Mouse (Mus musculus) midbrain, embryonic 12.5 days (tissue): ENCODE measurements at regions not wholly inside any gene's neighbourhood (a gene's known extent, or its start where the extent isn't known, plus 50 kb on each side); places are given as distances from the start of the nearest gene placed in this dataset.
"Not testable (repeated sequence)": the region's sequence is repeated elsewhere in the genome, so short reads cannot be mapped to it uniquely, and the experiment has no call there.

Source experiments
- ATAC-seq: fragments of 200-750 bp; cut with Nextera tagmentation; 2 replicates; pipeline ENCODE4 v1.8.0; 2017; ENCODE audit warnings: low read depth, moderate TSS enrichment, moderate library complexity; ENCODE audit not compliant: low FRiP score
- H3K27ac ChIP-seq: fragments of 300-500 bp; sonication (generic); replicated peaks from 2 replicates; pipeline ENCODE4 v1.5.1; 2016; ENCODE audit warnings: mild to moderate bottlenecking
- H3K27me3 ChIP-seq: fragments of 300-500 bp; sonication (generic); 2 replicates; pipeline ENCODE4 v1.6.1; 2016; ENCODE audit warnings: mild to moderate bottlenecking
- H3K36me3 ChIP-seq: fragments of 300-500 bp; sonication (generic); 2 replicates; pipeline ENCODE4 v1.6.1; 2016
- H3K4me1 ChIP-seq: fragments of 300-500 bp; sonication (generic); 2 replicates; pipeline ENCODE4 v1.6.1; 2016
- H3K4me2 ChIP-seq: fragments of 300-500 bp; sonication (generic); replicated peaks from 2 replicates; pipeline ENCODE4 v1.6.1; 2016; ENCODE audit warnings: mild to moderate bottlenecking, moderate library complexity
- H3K4me3 ChIP-seq: fragments of 300-500 bp; sonication (generic); 2 replicates; pipeline ENCODE4 v1.5.1; 2016; ENCODE audit warnings: mild to moderate bottlenecking
- H3K9ac ChIP-seq: fragments of 300-500 bp; sonication (generic); replicated peaks from 2 replicates; pipeline ENCODE4 v1.6.1; 2016; ENCODE audit warnings: mild to moderate bottlenecking, moderate library complexity
- H3K9me3 ChIP-seq: fragments of 300-500 bp; sonication (generic); 2 replicates; pipeline ENCODE4 v1.6.1; 2016; ENCODE audit warnings: mild to moderate bottlenecking
- WGBS: fragments of 180-500 bp; shearing (Covaris S2); methylation state at CpG from one replicate; pipeline ENCODE4 v1.1.7; 2016; 5-methylcytosine and 5-hydroxymethylcytosine counted together

DNA sequence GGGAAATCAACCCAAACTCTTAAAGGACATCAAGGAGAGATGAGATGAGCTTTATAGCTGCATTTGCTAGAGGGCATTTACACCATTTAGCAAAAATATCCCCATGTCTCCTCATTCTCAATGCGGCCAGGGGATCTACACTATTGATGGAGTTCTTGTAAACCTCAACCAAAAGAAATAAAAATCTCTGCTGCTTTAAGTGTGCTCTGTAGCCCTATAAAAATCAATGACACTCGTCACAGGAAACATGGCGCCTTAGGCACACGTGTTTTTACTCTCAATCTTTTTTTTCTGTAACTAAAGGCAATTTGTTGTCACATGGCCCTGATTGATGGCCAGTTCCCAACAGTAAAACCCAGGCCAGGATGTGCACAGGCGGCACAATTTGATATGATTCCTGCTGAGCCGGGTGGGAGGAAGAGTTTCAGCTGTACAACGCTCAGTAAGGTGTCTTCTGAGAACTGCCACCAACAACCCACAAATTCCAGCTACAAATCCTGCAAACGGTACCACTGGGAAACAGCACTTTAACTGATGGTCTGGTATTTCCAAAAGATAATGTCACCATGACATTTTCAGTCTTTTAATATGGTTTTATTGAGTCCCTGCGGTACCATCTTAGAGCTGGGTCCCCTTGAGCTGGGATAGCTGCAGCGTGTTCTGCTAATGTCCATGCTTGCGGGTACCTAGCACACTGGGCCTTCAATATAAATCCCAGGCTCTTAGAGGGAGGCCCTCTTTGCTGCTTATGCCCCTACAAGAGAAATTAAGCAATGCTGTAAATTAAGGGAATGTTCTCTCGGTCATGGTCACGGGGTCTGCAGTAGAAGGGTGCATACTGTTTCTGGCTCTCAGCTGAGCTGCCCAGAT is 78.8 kb downstream of the Tpbg start:
- no peaks in the 10 kb centered on the region for H3K36me3 ChIP-seq
- H3K9ac ChIP-seq: no peak overlapping the region
- no peaks in the 10 kb centered on the region for H3K4me1 ChIP-seq
- H3K4me2 ChIP-seq: no peak overlapping the region
- no peak for ATAC-seq
- no peak overlapping the region for H3K4me3 ChIP-seq
- WGBS: 89% methylated on average over 13 of the region's 13 CpGs
- H3K9me3 ChIP-seq: no peaks in the 10 kb centered on the region
- no peaks in the 10 kb centered on the region for H3K27me3 ChIP-seq
- no peak overlapping the region for H3K27ac ChIP-seq

DNA sequence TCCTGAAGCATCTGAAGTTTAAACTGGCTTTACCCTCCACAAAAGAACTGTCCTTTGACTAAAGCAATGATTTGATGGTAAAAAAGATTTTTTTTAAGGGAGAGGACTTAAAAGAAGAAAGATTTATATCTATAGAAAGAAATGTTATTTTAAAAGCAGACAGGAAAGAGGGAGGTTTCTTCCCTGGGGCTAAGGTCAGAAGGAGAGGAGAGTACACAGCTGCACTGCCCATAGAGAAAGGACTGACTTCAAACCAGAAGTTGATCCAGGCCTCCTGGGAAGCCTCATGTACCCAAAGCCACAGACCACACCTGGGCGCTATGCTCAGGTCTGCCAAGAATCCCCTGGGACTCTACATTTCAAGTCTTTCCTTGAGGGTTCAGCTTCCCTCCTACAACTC is 83.1 kb downstream of the Tpbg start:
- no peak for ATAC-seq
- WGBS: 76% methylated on average over 1 of the region's 1 CpGs
- H3K36me3 ChIP-seq: no peaks in the 10 kb centered on the region
- H3K9ac ChIP-seq: no peak overlapping the region
- no peak overlapping the region for H3K4me2 ChIP-seq
- no peaks in the 10 kb centered on the region for H3K4me1 ChIP-seq
- H3K27me3 ChIP-seq: no peaks in the 10 kb centered on the region
- no peaks in the 10 kb centered on the region for H3K9me3 ChIP-seq
- H3K27ac ChIP-seq: no peak overlapping the region
- no peak overlapping the region for H3K4me3 ChIP-seq

DNA sequence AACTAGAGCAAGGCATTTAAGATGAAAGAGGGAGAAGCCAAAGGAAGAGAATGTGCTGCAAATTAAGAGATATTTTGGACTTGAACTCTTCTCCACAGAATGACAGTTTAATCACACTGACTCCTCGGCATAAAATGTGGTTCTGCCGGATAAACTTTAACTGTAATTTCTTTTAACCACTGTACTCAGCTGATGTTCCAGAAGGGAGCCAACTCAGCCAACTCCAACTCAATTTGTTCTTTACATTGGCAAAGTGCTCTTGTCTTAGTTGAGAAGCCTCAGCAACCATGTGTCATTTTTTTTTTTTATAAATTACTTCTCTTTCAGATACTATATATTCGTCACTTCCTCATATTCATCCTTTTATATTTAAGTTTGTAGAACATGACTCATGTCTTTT is 90.0 kb downstream of the Tpbg start:
- 90% methylated on average over 3 of the region's 3 CpGs for WGBS

DNA sequence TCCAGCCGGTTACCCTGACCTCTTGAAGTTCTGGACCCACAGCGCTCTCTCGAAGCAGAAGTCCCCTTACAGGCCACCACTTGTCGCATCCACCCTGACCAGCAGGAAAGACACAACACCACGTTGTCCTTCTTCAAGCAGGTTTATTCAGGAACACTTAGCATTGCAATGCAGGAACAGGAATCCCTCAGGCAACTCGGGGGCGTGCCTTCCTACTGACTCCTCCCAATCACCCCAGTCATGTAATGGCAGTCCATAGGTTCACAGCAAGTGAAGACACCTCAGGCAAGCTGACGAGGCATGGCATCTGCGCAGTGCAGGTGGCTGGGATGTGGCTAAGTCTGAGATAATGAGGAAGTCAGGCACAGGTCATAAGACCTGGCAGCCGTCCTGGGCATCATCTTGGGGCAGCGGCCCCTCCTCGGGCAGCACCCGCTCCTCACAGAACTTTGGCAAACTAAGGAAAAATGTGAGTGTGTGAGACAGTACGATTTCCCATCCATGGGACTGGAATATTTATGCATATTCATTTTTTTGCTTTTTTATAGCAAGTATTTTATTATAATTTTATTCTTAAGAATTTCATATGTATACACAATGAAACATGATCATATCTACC is 101.0 kb downstream of the Tpbg start:
- 90% methylated on average over 14 of the region's 14 CpGs for WGBS
- not testable (repeated sequence) for H3K4me1 ChIP-seq, H3K9ac ChIP-seq, H3K9me3 ChIP-seq, H3K36me3 ChIP-seq, H3K4me2 ChIP-seq, H3K27me3 ChIP-seq, ATAC-seq, H3K4me3 ChIP-seq, H3K27ac ChIP-seq

More for the DNA sequence above, 90.0 kb downstream of the Tpbg start:
- H3K27ac ChIP-seq: no peak overlapping the region
- no peaks in the 10 kb centered on the region for H3K36me3 ChIP-seq
- no peaks in the 10 kb centered on the region for H3K9me3 ChIP-seq
- ATAC-seq: no peak
- no peak overlapping the region for H3K4me3 ChIP-seq
- H3K9ac ChIP-seq: no peak overlapping the region
- no peaks in the 10 kb centered on the region for H3K4me1 ChIP-seq
- no peaks in the 10 kb centered on the region for H3K27me3 ChIP-seq
- no peak overlapping the region for H3K4me2 ChIP-seq

DNA sequence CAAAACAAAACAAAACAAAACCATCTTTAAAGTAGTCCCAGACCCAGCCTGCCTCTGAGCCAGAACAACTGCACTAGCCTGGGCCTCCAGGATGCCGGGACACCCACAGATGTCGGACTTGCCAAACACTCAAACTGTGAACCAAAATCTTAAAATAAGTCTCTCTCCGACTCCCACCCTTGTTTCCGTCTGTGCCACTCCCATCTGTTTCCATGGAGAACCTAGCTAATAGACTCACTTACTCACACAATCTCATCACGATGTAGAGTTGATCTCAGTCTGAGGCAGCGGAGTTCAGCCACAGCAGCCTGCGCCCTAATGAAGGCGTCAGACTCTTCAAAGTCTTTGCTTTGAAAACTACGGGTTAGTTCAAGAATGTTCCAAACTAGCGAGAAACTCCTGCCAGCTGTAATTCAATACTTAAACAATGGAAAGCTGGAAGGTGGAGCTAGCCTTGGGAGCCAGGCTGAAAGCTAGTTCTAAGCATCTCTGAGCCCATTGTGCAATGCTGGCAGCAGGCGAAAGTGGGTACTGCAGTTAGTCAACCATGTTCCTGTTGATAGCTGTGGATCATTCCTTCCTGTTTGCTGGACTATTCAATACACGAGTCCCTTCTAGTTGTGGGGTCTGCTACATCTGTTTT is 106.4 kb downstream of the Tpbg start:
- Histone ChIP-seq H3K4me3 (no peak overlapping the region), H3K4me1 (no peaks in the 10 kb centered on the region), H3K36me3 (no peaks in the 10 kb centered on the region), H3K4me2 (no peak overlapping the region), H3K27ac (no peak overlapping the region), H3K9ac (no peak overlapping the region), H3K27me3 (no peaks in the 10 kb centered on the region), H3K9me3 (no peaks in the 10 kb centered on the region)
- 0 out of 2 replicates have a peak, but pooled peaks have one; percentile 34 for ATAC-seq
- 51% methylated on average over 12 of the region's 12 CpGs for WGBS

DNA sequence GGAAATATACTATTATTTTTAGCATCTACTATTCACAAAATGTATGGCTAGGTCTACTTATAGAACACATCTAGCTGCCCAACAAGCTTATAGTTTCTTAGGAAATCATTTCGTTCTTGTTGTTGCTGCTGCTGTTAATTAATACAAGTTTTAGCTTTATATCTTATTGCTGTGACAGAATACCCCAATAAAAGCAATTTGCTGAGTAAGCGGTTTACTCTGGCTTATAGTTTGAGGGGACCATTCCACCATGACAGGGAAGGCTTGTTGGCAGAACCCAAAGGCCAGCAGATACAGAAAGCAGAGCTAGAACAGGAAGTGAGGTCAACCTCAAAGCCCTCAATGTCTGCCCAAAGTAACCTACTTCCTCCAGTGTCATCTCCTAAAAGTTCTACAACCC is 109.6 kb downstream of the Tpbg start:
- Histone ChIP-seq H3K9me3 (no peaks in the 10 kb centered on the region), H3K27me3 (no peaks in the 10 kb centered on the region), H3K4me2 (no peak overlapping the region), H3K9ac (no peak overlapping the region), H3K4me1 (no peaks in the 10 kb centered on the region), H3K27ac (no peak overlapping the region), H3K4me3 (no peak overlapping the region), H3K36me3 (no peaks in the 10 kb centered on the region)
- no peak for ATAC-seq
- 86% methylated on average over 2 of the region's 2 CpGs for WGBS

DNA sequence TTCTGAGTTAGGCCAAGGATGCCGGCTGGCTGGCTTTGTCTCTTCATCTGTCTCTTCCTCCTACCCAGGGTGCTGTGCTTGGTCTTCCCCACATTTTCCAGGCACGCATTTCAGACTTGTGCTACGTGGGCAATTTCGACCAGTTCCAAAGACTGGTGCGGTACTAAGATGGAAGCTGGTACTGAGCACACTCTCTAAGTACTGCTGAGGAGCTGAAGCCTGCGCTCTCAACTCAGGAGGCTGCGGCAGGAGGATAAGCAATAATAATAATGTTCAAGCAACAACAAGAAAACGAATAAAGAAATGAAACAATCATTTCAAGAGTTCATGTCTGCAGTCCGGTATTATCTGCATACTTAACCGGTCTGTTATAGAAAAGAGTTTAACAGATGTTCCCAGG is 127.9 kb downstream of the Tpbg start:
- Histone ChIP-seq H3K4me1 (no peaks in the 10 kb centered on the region), H3K9ac (no peak overlapping the region), H3K9me3 (no peaks in the 10 kb centered on the region), H3K36me3 (no peaks in the 10 kb centered on the region), H3K4me3 (no peak overlapping the region), H3K4me2 (no peak overlapping the region), H3K27me3 (no peaks in the 10 kb centered on the region), H3K27ac (no peak overlapping the region)
- WGBS: 91% methylated on average over 10 of the region's 10 CpGs
- no peak for ATAC-seq

DNA sequence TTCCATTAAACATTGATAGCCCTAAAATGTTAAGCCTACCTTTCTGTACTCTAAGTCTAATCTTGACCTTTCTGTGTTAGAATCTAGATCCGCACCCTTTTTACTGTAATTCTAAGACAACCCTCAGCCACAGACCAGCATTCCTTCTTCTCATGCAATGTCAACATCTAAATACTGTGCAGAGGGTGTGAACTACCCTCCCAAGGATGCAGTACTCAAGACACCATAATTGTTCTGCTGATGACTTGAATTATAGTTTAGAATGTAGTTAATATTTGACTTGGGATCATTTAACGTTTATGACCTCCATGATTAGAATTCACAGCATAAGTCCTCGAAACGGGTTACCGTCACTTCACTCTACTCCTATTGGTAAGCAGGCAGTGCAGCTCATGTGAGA is 139.2 kb downstream of the Tpbg start:
- H3K4me2 ChIP-seq: no peak overlapping the region
- no peaks in the 10 kb centered on the region for H3K36me3 ChIP-seq
- H3K9ac ChIP-seq: no peak overlapping the region
- no peaks in the 10 kb centered on the region for H3K4me1 ChIP-seq
- H3K27me3 ChIP-seq: no peaks in the 10 kb centered on the region
- 90% methylated on average over 5 of the region's 5 CpGs for WGBS
- no peaks in the 10 kb centered on the region for H3K9me3 ChIP-seq
- no peak for ATAC-seq
- H3K4me3 ChIP-seq: no peak overlapping the region
- no peak overlapping the region for H3K27ac ChIP-seq

DNA sequence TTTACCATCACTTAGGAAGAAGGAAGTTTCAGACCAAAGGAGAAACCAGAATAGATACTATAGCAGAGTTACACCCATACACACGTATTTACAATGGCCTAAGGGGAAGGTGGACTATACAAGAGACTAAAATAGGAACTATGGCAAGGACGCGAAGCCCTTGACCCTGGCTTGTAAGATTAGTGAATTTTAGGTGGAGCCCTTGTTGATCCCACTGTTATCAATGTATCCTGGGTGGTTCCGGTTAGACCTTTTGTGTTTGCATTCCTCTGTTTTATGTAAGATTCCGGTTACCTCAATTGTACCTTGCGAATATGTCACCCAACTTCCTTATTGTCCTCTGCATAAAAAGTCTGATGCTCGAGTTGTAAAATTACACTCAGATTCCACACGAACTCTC is 141.3 kb downstream of the Tpbg start:
- not testable (repeated sequence) for H3K4me3 ChIP-seq, H3K27ac ChIP-seq, H3K4me2 ChIP-seq, H3K9me3 ChIP-seq, H3K27me3 ChIP-seq, H3K36me3 ChIP-seq, H3K4me1 ChIP-seq, H3K9ac ChIP-seq, ATAC-seq
- 94% methylated on average over 8 of the region's 8 CpGs for WGBS

DNA sequence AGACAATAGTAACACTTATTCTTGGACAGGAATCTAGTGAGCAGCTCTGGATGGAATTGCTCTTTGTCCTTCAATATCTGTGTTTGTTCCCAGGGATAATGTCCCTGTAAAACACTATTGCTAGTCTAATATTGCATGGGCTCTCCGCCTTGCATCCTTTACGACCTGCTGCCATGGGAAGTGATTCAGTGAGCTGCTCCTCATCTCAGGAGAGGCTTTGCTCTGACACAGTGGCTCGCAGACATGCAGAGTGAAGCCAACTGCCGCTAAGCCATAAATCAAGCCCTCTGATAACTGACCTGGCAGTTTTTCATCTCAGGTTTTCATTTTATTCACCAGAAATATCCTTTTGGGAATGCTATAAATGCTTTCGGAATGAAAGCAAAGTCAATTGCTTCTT is 143.5 kb downstream of the Tpbg start:
- Histone ChIP-seq H3K4me1 (no peaks in the 10 kb centered on the region), H3K27ac (no peak overlapping the region), H3K9me3 (no peaks in the 10 kb centered on the region), H3K27me3 (no peaks in the 10 kb centered on the region), H3K36me3 (no peaks in the 10 kb centered on the region), H3K4me3 (no peak overlapping the region), H3K9ac (no peak overlapping the region), H3K4me2 (no peak overlapping the region)
- ATAC-seq: no peak
- 85% methylated on average over 5 of the region's 5 CpGs for WGBS

DNA sequence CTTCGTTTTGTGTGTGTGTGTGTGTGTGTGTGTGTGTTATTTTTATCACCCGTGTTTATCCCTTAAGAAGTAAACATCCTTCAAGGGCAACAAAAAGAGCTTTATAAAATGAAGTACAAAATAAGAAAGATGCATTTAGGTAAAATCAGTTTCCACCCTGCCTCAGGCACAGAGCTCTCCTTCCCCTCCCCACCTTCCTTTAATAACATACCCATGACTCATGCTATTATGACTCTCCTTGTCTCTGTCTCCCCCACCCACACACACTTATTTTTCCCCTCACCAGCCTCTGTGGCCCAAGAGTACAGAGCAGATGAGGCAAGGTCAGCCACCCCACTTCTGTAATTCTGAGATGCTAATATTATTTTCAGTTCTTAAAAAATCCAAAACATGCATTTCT is 144.0 kb downstream of the Tpbg start:
- no peaks in the 10 kb centered on the region for H3K36me3 ChIP-seq
- no peak overlapping the region for H3K27ac ChIP-seq
- H3K4me2 ChIP-seq: no peak overlapping the region
- no peak for ATAC-seq
- H3K4me1 ChIP-seq: no peaks in the 10 kb centered on the region
- H3K9ac ChIP-seq: no peak overlapping the region
- H3K27me3 ChIP-seq: no peaks in the 10 kb centered on the region
- no peak overlapping the region for H3K4me3 ChIP-seq
- no peaks in the 10 kb centered on the region for H3K9me3 ChIP-seq
- 86% methylated on average over 2 of the region's 2 CpGs for WGBS

DNA sequence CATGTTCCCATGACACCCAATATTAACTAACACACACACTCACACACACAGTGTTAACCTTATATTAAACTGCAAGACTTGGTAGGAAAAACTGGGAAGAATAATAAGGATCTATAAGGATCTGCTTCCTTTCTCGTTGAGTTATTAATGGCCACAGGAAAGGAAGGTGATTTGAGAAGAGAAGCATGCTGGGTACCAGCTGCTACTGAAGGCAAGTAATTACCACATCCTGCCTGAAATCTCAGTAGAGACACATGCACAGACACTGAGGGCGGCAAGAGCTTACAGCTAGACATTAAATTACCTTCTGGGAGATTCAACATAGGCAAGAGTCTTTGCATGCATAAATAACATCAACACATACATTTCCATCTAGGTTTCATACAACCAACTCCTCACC is 160.8 kb downstream of the Tpbg start:
- no peak overlapping the region for H3K27ac ChIP-seq
- no peaks in the 10 kb centered on the region for H3K27me3 ChIP-seq
- H3K36me3 ChIP-seq: no peaks in the 10 kb centered on the region
- 71% methylated on average over 2 of the region's 2 CpGs for WGBS
- no peak overlapping the region for H3K4me3 ChIP-seq
- no peak overlapping the region for H3K9ac ChIP-seq
- no peaks in the 10 kb centered on the region for H3K9me3 ChIP-seq
- H3K4me1 ChIP-seq: no peaks in the 10 kb centered on the region
- ATAC-seq: no peak
- no peak overlapping the region for H3K4me2 ChIP-seq
